Mouse (Mus musculus) neutrophil, adult 5-6 weeks (primary cell): ENCODE results near the gene Frmd8. TPM values are rescaled to one million over a fixed set of nuclear protein-coding genes. Genes with fewer than 3 reads are reported as not detected.

Experiments
- ATAC-seq: fragments of 151-379, 151-347 bp; 2 replicates; pipeline ENCODE4 v1.8.0; 2017; ENCODE audit warnings: mild to moderate bottlenecking, moderate TSS enrichment; ENCODE audit not compliant: insufficient number of reproducible peaks, poor library complexity, low FRiP score, severe bottlenecking; ENCODE audit errors: extremely low read depth
- total RNA-seq: library from RNA; stranded (forward); fragments of 200-1000 nt; gene quantifications from 2 replicates; pipeline ENCODE4 v1.2.3, GENCODE M21; 2017

The Frmd8 gene
- total RNA-seq, 1 experiment from 2014 or later = 32.9 TPM

DNA sequence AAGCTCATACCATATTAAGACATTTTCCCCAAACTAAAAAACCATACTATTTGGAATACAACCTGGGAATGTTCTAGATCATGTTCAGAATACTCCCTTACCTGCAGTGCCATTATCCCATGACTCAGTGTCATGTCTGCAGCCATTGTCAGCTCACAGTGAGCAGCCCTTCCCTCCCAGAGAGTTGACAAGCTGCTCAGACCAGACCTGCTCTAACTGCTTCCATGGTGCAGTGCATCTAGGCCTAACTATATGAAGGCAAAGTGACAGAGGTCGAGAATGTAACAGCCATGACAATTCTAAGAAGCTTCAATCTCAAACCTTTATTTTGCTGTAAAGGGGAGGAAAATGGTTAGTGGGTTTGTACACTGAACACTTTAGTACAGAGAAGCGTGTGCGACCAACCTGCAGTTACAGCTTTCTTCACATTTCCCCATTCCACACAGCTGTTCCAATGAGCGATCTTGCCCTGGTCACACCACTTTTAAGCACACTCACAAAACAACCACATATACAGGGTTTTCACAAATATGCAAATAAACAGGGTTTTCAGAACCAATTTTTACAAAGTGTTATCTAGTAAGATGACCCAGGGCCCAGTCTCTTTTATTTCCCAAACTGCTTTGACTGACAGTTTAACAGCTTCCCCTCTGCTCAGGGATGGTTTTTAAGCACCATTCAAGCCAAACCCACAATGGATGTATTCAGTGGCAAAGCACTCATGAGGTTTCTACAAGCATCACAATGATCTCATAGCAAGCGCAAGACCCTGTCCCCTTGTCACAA lies 32.9 kb downstream of the Frmd8 start:
- no peak for ATAC-seq

DNA sequence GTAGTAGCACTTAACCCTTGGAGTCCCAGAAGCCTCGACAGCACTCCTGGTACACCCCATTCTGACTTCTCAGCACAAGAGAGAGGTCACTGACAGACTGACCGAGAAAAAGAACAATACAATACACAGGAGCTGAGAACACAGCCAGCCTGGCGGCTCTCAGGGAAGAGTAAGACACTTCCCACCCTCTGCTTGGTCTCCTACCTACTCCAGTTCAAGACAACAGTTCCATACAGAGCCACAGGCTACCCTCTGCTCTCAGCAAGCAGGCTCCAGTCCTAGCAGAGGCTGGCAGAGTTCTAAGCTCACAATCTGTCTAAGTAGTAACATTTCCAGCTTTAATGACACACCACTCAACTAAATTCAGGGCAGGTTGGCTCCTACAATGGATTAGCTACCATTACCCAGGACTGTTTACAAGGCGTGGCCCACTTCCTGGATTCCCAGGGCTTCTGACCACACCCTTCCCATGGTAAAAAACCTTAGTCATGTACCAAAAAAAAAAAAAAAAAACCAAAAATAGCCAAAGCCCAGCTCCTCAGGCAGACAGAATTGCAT lies 33.6 kb downstream of the Frmd8 start:
- no peak for ATAC-seq

DNA sequence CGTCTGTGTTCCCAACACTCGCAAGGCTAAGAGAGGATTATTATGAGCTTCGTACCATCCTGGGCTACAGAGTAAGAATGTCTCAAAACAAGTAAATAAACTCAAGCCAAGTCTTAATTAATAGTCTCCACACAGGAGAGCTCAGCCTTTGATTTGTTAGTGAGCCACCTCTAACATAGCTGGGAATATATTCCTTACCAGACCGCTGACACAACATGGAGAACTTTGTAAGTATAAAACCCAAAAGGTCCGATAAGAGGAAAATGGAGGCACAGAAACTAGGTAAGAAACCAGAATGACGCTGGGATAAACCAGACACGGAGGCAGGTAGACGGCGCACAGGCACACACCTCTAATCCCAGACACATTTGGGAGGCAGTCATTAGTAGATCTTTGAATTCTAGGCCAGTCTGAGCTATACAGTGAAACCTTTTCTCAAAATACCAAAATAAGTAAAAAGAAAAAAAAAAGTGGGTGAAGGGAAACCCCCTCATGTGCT lies 34.1 kb downstream of the Frmd8 start:
- ATAC-seq = no peak

DNA sequence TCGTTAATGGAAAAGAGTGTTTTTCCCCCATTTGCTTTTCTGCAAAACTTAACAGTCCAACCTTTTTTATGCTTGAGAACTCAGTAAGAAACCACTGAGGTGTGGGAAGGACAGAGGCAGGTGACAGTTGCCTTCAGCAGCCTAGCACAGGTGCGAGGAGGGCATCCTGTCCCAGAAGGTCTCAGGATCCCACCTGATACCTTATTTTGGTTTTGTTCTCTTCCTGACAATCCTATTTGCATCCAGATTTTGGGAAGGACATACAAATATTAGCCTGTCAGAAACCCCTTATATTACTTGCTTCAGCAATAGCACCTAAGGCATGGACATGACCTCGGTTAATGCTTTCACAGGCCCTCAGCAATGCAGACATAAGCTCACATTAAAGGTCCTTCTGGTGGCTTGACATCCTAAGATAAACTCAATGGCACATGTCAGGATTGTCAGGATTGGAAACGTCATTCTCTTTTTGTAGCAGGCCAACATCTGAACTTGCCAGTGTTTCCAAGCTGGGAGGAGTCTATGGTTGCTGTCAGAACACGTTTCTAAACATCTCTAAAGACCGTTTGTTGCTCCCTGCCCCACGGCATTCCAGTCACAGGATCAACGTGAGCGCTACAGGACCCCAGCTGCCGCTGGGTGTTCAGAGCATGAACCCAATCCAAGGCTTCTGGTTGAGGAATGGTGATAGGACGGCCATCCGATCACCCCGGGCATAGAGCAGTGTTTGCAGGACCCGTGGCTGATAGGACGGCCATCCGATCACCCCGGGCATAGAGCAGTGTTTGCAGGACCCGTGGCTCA lies 34.8 kb downstream of the Frmd8 start:
- no peak for ATAC-seq

DNA sequence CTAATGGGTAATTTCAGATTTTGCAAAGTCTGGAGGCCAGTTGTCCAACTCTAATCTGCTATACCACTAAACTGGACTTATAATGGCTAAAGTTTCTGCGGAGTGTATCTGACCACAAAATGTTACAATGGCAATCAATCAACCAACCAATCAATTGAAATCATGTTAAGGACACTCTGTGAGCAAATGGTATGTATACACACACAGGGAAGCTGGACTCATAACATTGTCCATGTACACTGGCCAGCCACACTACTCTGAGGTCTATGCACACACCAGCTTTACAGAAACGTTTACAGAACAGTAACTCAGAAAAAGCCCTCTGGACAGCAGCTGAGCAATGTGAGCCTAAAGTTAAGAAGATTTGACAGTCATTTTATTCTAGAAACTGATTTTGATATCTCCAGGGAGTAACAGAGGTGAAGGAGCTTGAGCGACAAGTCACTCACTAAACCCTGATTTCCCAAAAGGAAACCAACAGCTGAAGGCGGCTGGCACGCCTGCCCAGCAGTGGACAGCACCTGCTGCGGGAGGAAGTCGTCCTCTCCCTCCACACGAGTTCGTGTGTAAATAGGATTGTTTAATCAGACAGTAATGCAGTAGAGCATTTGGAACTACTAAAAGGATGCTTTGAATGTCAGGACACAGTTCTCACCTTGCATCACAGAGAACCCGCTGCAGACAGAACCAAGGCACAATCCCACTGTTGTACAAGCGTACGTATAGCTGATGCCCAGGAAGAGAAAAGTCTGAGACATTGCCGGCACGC lies 35.6 kb downstream of the Frmd8 start:
- no peak for ATAC-seq

DNA sequence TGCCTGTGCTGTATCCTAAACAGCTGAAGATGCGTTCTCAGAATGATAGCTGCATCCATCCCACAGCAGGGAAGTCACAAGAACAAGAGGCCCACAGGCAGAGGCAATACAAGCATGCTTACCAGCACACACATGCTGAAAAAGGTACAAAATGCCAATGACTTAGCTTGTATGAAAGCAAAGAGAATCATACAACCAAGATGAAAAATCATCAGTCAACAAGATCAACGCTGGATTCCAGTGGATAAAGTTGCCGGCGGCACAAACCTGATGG lies 36.2 kb downstream of the Frmd8 start:
- no peak for ATAC-seq

DNA sequence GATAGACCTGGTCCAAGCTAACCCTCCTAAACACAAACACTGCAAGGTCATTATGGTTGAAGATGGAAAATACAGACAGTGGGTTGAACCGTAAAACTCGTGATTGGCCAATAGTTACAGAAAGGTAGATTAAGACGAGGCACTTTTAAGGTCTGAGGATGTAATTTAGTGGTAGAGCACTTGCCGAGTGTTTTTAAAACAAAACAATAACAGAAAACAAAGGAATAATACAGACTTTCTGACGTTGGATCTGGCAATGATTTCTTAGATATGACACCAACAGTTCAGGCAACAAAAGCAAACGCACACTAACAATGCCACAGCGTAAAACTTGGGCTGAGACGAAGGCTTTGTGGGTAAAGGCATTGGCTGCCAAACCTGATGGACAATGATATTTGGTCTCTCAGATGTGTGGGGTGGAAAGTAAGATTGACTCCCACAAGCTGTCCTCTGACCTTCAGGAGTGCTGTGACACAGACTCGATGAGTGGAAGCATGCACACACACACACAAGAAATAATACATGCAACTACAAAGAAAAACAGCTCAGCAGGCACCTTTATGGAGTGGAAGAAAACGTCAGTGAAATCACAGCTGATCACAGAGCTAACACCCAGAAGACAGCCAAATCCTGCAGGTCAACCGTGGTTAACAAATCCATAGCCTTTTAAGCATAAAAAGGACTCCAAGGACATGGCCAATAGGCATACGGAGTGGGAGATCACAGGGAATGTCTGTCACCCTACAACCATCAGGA lies 36.8 kb downstream of the Frmd8 start:
- ATAC-seq = no peak

DNA sequence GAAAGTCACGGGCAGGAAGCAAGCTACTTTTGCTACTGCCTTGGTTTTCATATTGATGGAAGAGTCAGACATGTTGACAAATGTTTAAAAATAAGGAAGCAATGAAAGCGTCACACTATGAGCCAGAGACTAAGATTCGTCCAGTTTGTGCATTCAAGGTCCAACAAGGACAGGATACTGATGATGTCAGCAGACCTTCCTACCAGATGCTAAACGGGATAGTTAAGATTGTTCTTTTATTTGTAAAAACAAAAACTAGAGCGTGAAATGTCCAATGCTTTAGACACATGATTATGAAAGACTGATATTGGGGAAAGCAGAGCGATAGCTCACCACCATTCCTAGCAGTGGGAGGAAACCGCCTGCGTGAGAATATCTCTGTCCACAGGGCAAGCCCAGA lies 37.5 kb downstream of the Frmd8 start:
- ATAC-seq = no peak

DNA sequence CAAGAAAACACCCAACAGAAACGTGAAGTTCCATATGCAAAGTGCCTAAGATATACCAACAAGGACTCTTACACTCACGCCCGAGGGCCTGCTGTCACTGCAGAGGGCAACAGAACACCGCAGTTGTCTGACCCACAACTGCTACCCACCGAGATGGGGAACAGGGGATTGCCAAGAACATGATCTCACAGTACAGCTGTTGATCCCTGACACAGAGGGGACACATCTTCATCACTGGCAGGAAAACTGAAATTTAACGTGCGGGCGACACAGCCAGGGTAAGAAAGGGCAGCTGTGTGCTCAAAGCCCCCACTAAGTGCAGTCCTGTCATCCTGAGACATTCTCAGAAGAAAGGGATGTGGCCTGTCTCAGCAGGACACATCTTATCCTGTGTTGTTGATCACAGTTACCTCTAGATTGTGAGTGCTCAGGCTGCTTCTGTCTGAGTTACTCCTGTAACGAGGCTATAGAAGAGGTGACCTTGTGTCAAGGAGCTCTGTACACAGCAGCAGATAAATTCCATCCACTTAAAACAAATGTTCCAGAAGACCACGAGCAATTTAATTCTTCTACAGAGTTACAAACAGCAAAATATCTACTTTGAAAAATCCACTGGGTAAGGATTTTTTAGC lies 38.0 kb downstream of the Frmd8 start:
- ATAC-seq = no peak

DNA sequence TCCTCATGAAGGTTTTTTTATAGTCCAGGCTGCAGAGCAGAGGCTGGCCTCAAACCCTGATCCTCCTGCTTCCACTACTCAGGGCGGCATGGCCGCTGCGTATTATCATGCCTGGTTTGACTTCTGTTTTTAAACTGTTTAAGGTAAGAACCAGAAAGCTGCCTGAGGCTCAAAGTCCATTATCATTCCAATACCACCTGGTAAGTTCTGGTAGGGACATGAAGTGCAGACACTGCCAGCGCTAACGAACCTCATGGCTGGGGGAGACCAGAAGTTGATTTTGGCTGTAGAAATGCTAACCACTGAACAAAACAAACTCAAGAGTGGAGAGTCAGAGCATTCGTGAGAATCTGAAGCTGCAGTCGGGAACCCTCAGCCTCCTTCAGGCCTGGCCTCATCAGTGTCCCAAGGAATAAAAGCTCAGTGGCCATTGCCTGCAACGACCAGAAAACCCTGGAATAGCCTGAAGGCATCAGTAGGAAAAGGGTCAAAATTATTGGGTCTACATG lies 39.1 kb downstream of the Frmd8 start:
- no peak for ATAC-seq

DNA sequence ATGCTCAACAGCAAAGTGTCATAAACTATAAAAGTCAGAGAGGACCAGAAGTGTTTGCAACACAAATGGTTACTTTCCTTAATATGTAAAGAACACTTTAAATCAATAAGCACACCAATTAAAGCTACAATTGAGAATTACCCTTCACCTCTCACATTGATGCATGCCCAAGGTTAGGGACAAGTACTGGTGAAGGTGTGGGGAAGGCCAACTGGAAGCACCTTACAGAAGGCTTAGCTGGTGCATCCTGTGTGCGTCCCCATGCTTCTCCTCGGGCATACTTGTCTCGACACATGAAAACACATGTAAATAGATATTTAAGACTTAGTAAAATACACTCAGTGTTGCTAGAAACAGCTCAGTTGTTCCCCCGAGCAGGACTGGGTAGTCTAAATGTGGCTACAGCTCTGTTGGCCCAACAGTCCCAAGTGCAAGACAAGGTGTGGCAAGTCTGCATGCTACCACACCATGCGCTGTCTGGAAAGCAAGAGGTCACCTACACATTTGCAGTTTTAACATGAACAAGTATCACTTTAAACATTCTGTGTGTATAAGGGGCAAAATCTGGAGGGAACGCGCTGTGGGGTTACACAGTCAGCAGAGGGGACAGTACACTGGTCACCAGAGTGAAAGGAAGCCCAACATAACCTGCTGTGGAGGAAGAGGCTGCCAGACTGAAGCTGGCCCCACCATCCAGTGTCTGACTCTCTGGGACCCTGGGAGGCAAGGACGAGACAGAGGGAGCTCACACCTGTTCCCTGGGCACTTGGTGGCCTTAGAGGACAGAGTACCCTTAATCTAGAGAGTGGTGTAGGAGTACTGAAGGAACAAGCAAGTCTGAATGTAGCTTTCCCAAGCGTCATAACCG lies 39.8 kb downstream of the Frmd8 start:
- no peak for ATAC-seq

DNA sequence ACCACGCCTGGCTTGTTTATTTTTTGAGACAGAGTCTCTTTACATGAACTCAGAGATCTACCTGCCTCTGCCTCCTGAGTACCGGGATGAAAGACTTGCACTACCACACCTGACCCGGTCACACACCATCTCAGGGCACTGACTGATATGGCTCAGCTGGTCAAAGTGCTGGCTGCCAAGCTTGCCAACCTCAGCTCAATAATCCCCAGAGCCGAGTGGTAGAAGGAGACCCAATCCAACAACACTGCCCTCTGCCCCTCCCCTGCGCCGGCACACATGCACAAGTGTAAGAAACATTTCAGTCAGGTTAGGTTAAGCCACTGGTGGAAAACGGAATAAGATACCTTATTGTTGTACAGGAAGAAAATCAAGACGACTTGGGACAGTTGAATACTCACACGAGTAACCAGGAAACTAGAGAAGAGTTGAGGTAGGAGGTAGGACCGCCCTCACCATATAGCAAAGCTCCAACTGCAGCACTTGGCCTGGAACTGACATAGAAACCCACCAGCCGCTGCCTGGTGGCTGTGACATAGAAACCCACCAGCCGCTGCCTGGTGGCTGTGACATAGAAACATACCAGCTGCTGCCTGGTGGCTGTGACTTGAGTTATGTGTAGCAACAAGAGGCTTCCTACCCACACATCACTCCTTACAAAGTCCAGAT lies 40.7 kb downstream of the Frmd8 start:
- ATAC-seq = no peak

DNA sequence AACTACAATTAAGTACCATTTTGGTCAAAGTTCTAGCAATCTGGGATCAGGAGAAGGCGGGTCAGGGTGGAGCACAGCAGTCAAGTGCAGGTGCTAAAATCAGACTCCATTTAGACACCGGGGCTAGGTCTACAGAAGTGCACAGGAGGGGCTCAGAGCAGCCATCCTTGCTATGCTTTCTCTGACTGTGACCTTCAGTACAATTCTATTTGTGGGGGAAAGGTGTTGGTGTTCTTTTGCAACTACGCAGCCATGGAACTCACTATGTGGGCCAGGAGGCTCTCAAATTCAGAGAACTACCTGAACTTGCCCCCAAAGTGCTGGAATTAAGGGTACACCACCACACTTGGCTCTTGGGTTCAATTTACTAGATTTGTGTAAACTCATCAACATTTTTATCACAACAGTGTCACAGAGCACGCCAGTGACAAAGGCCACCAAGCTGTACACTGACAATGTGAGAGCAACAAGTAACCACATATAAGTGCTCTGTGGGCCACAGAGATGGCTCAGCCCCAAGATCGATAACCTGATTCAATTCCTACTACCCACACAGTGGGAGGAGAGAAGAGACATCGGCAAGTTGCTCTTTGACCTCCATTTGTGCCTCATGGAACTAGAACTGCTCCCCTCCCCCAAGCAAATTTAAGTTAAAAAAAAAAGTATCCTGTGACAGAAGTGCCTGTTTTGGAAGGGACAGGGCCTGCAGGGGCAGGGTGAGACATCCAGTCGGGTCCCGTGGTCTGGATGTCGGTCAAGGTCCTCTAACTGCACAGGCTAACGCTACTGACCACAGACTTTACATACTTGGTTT lies 41.6 kb downstream of the Frmd8 start:
- no peak for ATAC-seq

DNA sequence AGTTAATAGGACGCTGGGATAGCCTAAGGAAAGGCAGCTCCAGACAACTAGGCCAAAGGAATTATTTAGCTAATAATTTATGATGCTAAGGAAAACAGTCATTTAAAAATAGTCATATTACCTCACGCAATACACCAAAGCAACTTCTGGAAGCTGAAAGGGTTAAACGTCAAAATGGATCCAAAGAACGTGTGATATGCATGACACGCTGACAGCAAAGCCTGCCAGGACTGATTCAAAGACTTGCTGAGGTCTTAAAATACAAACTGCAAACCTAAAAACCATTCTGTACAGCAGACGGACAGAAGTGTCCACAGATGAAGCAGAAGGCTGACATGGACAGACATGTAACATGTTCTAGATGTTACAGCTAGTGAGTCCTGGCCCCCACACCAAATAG lies 42.7 kb downstream of the Frmd8 start:
- ATAC-seq = no peak

DNA sequence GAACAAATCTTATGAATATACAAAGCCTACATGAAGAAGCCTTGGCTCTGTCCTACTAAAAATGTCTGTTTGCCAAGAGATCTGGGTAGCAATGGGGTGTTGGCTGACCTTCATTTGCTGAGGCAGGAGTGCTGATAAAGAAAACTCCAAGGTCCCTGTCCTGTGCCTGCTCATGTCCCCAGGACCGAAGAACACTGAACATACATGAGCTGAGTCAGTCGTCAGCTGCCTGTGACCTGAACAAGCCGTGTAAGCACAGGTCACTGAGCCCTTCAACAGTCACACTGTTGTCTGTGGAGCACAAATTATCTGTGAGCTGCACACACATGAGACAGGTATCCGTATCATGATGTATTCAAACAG lies 43.1 kb downstream of the Frmd8 start:
- no peak for ATAC-seq
